Mouse (Mus musculus): Measurements from ENCODE around the gene Krtap4-13.
"Not testable (repeated sequence)": the region's sequence is repeated elsewhere in the genome, so short reads cannot be mapped to it uniquely, and the experiment has no call there.

Krtap4-13 gene

GRCm38 (mm10) chr11:99809792-99810191 lies at the start of gene Krtap4-13:
TSS of gene Krtap4-13 (minus strand) at chr11:99809892.
- not testable (repeated sequence) for DNase-seq (ENCODE audit: low read depth)

GRCm38 (mm10) chr11:99858761-99859160 lies 49.1 kb upstream of the Krtap4-13 start:
- DNase-seq (ENCODE audit: low read depth): no peak

GRCm38 (mm10) chr11:99857617-99858016 lies 47.9 kb upstream of the Krtap4-13 start, which contains the start of gene Gm11568:
TSS of gene Gm11568 (plus strand) at chr11:99857917.
- DNase-seq (ENCODE audit: low read depth): no peak

- no peak for DNase-seq (ENCODE audit: low read depth)
Measured at GRCm38 (mm10) chr11:99854121-99854520, 44.4 kb upstream of the Krtap4-13 start.

GRCm38 (mm10) chr11:99851508-99851907 lies 41.8 kb upstream of the Krtap4-13 start, which contains the start of gene Krtap4-16:
TSS of gene Krtap4-16 (minus strand) at chr11:99851608.
- no peak for DNase-seq (ENCODE audit: low read depth)

- no peak for DNase-seq (ENCODE audit: low read depth)
Measured at GRCm38 (mm10) chr11:99846746-99847145, 37.1 kb upstream of the Krtap4-13 start.

GRCm38 (mm10) chr11:99842185-99842584 lies 32.5 kb upstream of the Krtap4-13 start:
- no peak for DNase-seq (ENCODE audit: low read depth)

- no peak for DNase-seq (ENCODE audit: low read depth)
Measured at GRCm38 (mm10) chr11:99837966-99838365, 28.3 kb upstream of the Krtap4-13 start, which contains the start of gene 2300003K06Rik. TSS of gene 2300003K06Rik (minus strand) at chr11:99838066.

- DNase-seq (ENCODE audit: low read depth): not testable (repeated sequence)
Measured at GRCm38 (mm10) chr11:99815566-99815965, 5.9 kb upstream of the Krtap4-13 start, which contains the start of gene Gm11564. TSS of gene Gm11564 (minus strand) at chr11:99815666.

- not testable (repeated sequence) for DNase-seq (ENCODE audit: low read depth)
Measured at GRCm38 (mm10) chr11:99804346-99804745, 5.3 kb downstream of the Krtap4-13 start, which contains the start of gene Gm11554. TSS of gene Gm11554 (minus strand) at chr11:99804446.

- not testable (repeated sequence) for DNase-seq (ENCODE audit: low read depth)
Measured at GRCm38 (mm10) chr11:99798832-99799231, 10.9 kb downstream of the Krtap4-13 start, which contains the start of gene Gm11569. TSS of gene Gm11569 (minus strand) at chr11:99798932.

GRCm38 (mm10) chr11:99793367-99793766 lies 16.3 kb downstream of the Krtap4-13 start, which contains the start of gene Gm11596:
TSS of gene Gm11596 (minus strand) at chr11:99793467.
- no peak for DNase-seq (ENCODE audit: low read depth)

- DNase-seq (ENCODE audit: low read depth): not testable (repeated sequence)
Measured at GRCm38 (mm10) chr11:99784900-99785299, 24.8 kb downstream of the Krtap4-13 start, which contains the start of gene Krtap4-9. TSS of gene Krtap4-9 (plus strand) at chr11:99785200.

- DNase-seq (ENCODE audit: low read depth): no peak
Measured at GRCm38 (mm10) chr11:99780604-99781003, 29.1 kb downstream of the Krtap4-13 start, which contains the start of gene Krtap4-8. TSS of gene Krtap4-8 (minus strand) at chr11:99780704.

- no peak for DNase-seq (ENCODE audit: low read depth)
Measured at GRCm38 (mm10) chr11:99778401-99778800, 31.3 kb downstream of the Krtap4-13 start.

- not testable (repeated sequence) for DNase-seq (ENCODE audit: low read depth)
Measured at GRCm38 (mm10) chr11:99772813-99773212, 36.9 kb downstream of the Krtap4-13 start, which contains the start of gene Gm11595. TSS of gene Gm11595 (minus strand) at chr11:99772913.

GRCm38 (mm10) chr11:99768410-99768809 lies 41.3 kb downstream of the Krtap4-13 start:
- DNase-seq (ENCODE audit: low read depth): no peak
